Mouse (Mus musculus): ENCODE measurements around the gene Olfr287.
A peak's percentile ranks its signal among the peaks of the same experiment; 100 is the strongest.

Olfr287 gene

DNA sequence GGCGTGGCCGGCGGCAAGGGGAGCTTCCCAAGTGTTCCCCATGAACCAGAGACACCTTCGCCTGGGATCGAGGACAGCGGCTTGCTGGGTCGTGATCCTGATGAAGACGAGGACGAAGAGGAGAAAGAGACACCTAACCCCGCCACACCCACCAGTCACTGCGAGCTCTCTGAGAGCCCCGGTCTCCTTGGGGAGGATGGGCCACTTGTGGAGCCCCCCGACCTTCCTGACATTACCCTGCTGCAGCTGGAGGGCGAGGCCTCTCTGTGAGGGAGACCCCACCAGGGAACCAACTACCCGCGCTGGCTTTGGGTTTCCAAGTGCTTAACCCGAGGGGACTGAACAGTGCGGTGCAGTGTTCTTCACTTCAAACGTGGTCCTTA lies 52.2 kb downstream of the Olfr287 start:
- DNase-seq (ENCODE audit: low read depth, low spot score): peak; percentile 12

DNA sequence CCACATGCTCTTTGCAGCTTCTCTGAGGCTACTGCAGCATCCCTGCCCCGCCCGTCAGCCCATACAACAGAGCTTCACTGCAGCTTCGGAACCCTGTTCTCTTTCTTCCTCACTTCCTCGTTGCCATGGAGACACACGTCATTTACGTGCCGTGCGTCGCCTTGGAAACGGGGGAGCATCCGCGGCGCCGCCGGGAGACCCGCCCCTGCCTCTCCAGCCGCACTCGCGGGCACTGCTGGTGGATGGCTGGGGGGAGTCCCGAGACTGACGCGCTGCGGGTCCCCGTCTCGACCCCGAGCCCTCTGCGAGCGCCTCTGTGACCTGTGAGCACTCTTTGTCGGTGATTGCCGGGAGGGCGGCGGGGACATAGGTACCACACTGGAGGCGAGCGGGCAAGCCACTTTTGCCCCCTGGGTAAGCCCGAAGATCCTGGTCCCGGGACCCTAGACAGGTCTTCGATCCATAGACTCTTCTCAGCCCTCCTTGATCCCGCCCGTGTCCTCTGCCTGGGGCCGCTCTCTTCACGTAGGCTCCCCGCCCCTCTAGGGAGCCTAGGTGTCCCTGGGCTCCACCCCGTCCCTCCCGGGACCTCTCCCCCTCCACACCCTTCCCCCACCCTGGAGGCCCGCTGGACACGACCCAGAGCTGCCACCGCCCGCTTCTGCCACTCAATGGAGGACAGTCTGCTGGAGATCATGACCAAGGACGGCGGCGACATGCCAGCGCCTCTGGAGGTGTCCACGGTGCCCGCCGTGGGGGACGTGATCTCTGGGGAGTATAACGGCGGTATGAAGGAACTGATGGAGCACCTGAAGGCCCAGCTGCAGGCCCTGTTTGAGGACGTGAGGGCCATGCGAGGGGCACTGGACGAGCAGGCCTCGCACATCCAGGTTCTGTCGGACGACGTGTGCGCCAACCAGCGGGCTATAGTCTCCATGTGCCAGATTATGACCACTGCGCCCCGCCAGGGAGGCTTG lies 52.9 kb downstream of the Olfr287 start:
- peak; percentile 96 for DNase-seq (ENCODE audit: low read depth, low spot score)

DNA sequence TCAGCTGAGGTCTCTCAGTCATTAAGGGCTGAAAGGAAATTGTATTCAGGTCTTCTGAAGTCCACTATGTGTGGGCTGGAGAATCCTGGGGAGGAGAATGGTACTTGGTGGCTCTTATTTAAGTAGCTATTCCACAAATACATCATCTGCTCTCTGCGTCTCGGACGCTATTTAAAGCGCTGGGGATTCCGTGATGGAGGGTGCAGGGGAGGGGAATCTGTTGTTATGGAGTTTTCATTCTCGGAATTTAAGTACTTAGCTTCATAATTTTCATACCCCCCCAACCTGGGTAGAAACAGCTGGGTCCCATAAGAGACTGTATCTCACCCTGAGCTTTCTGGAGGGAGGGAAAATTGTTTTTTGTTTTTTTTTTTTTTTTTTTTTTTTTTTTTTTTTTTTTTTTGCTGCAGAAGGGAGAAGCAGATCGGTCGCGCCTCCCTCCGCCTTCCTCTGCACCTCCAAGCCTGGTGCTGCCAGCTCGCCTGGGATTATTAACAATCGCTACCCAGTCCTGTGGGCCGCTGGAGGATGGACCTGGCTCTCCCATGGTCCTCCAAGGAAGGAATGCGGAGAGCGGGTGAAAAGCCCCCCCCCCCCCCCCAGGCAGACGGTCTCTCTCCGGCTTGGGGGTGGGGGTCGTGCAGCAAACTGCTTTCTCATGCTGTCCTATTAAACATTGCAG lies 53.8 kb downstream of the Olfr287 start, which contains the start of gene Ccdc184:
Gene Ccdc184, plus strand, starts transcription at position 196 of the 682 bp plus-strand sequence.
- no peak for DNase-seq (ENCODE audit: low read depth, low spot score)

DNA sequence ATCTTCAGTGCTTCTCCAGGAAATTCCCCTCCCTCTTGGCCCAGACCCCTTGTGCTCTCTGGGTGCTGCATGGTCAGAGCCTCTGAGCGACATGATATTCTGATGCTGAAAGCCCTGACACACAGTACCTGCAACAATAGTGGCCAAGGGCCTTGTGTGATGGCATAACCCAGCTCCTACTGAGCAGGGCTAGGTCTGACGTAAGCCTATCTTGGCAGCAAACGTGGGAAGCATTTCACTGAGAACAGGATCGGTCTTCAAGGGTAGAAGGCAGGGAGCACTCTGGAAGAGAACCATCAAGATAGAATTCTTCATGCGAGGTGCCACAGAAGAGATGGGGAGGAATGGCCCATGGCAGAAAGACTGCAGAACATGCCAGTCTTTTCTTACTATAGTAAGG lies 55.3 kb downstream of the Olfr287 start, which contains the start of gene Asb8:
Gene Asb8, minus strand, starts transcription at position 101 of the 400 bp plus-strand sequence.
- no peak for DNase-seq (ENCODE audit: low read depth, low spot score)

DNA sequence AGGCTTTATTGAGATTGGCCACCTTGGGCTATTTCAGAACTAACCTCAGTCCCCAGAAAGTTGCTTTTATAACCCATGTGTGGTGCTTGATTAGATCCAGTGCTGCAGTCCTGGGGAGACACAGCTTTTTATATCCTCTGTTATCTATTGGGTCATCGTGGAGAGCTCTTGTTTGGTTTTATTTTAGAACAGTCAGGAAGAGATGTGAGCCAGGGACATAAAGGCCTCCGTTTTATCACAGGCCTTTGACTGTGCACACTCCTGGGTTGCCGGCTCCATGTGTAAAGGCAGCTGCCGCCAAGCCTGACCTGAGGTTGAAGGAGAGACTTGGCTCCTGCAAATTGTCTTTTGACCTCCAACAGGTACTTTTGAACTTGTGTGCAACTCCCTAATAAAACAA lies 58.3 kb downstream of the Olfr287 start:
- DNase-seq (ENCODE audit: low read depth, low spot score): no peak

DNA sequence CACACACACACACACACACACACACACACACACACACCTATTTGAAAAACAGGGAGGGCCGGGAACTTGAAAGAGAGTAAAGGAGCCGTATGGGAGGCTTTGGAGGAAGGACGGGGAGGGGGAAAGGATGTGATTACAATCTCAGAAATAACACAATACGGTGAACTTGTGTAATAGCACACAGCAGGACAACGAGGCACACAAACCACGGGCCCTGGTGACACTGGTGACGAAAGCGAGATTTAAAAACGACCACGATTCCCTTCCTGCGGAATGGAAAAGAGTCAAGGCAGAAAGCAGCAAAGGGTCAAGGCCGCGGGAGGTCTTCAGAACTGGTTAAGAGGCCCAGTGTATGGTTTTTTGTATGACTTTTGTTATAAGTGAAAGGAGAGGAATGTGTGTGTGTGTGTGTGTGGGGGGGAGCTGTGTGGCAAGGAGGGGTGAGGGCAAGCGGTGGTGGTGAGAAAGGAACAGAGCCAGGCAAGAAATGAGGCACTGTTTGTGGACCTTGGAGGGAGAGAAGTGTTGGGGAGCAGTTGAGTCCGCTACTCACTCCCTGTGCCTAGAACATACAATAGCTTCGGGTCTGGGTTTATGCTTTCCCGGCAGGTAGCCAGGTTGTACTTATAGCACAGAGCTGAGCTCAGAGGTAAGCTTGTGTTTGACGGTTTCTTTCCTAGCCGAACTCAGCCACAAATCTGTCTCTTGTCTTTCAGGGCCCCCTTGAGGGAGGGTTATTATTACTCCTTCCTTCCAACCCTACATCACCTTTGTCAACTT lies 59.6 kb downstream of the Olfr287 start:
- DNase-seq (ENCODE audit: low read depth, low spot score): peak; percentile 24

DNA sequence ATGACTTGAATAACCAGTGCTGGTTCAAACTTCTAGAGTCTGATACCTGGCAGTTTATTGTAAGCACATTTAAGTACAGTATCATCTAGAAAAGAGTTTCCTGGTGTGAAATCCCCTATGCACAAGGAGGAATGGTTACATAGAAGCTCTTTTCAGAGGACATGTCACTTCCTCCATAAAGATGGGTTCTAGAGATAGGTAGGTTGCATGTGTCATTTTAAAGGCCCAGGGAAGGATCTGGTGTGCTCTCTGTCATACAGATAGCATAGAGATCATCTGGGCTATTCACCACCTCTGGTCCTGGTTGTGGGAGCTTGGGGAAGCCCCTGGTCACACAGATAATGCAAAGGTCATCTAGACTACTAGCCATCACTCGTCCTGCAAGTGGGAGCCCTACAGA lies 63.6 kb downstream of the Olfr287 start:
- DNase-seq (ENCODE audit: low read depth, low spot score): no peak

Data from ZHBTc4 (cell line).